9 mouse cellular contexts compared by ENCODE assay signal in genomic region chr3:33082806-33083338, GRCm38 (mm10).
DNase-seq lines count a peak whose midpoint lies in the region; ATAC-seq lines count a peak whose summit lies in the region.
"Had no signal": no experiment of that assay in that cellular context is flagged by ENCODE, and none has a peak within 500 bp of the region (broad histone marks: within the 10 kb centered on the region; RNA-seq: fewer than 3 reads in every experiment).

No protein-coding gene starts in this region.

- no peak overlapping the region for H3K9ac ChIP-seq in heart, embryonic 13.5 days
- H3K9ac ChIP-seq in lung, embryonic 16.5 days (ENCODE audit: low read length): no peak overlapping the region

- 21% methylated on average over 8 of the region's 8 CpGs for WGBS in heart, embryonic 13.5 days
- 14% methylated on average over 8 of the region's 8 CpGs for WGBS in lung, embryonic 16.5 days
- 38% methylated on average over 8 of the region's 8 CpGs for WGBS in embryonic facial prominence, embryonic 10.5 days

- no peaks in the 10 kb centered on the region for H3K36me3 ChIP-seq in heart, embryonic 13.5 days
- H3K36me3 ChIP-seq in lung, embryonic 16.5 days (ENCODE audit: control insufficient read depth, insufficient read depth, low read length): no peaks in the 10 kb centered on the region
- no peaks in the 10 kb centered on the region for H3K36me3 ChIP-seq in embryonic facial prominence, embryonic 10.5 days (replicated peaks)

- peak overlapping the region; percentile 61 for H3K4me2 ChIP-seq in heart, embryonic 13.5 days
- H3K4me2 ChIP-seq in lung, embryonic 16.5 days (ENCODE audit: low read depth, low read length): no peak overlapping the region

- peak overlapping the region; percentile 25 for H3K4me3 ChIP-seq in heart, embryonic 13.5 days
- no peak overlapping the region for H3K4me3 ChIP-seq in lung, embryonic 16.5 days (ENCODE audit: low read length)
- H3K4me3 ChIP-seq in embryonic facial prominence, embryonic 10.5 days: peak overlapping the region; percentile 21; the same call in 1 of the 2 replicates

- H3K4me1 ChIP-seq in heart, embryonic 13.5 days: peaks cover 11% of the 10 kb centered on the region
- no peaks in the 10 kb centered on the region for H3K4me1 ChIP-seq in lung, embryonic 16.5 days (replicated peaks; ENCODE audit: control insufficient read depth, insufficient read depth, low read length)
- H3K4me1 ChIP-seq in embryonic facial prominence, embryonic 10.5 days: peaks cover 12% of the 10 kb centered on the region

- no peak for ATAC-seq in heart, embryonic 13.5 days (ENCODE audit: extremely low read depth, insufficient number of reproducible peaks, low FRiP score, low TSS enrichment)
- ATAC-seq in lung, embryonic 16.5 days (ENCODE audit: low read depth): 0 out of 2 replicates have a peak, but pooled peaks have one; percentile 31

- H3K9me3 ChIP-seq in heart, embryonic 13.5 days: no peaks in the 10 kb centered on the region
- no peaks in the 10 kb centered on the region for H3K9me3 ChIP-seq in lung, embryonic 16.5 days (ENCODE audit: control insufficient read depth, low read length)
- H3K9me3 ChIP-seq in embryonic facial prominence, embryonic 10.5 days: no peaks in the 10 kb centered on the region

- H3K27ac ChIP-seq in heart, embryonic 13.5 days (replicated peaks): no peak overlapping the region
- no peak overlapping the region for H3K27ac ChIP-seq in lung, embryonic 16.5 days (ENCODE audit: low read length)
- H3K27ac ChIP-seq in embryonic facial prominence, embryonic 10.5 days (replicated peaks): no peak overlapping the region; the same call in 1 of the 2 replicates

- H3K27me3 ChIP-seq in heart, embryonic 13.5 days (replicated peaks): no peaks in the 10 kb centered on the region
- no peaks in the 10 kb centered on the region for H3K27me3 ChIP-seq in lung, embryonic 16.5 days (ENCODE audit: control insufficient read depth, insufficient read depth, low read depth, low read length)
- H3K27me3 ChIP-seq in embryonic facial prominence, embryonic 10.5 days (replicated peaks; ENCODE audit: low read depth, poor library complexity, severe bottlenecking): no peaks in the 10 kb centered on the region

- no peak for DNase-seq in heart, adult 9 months (ENCODE audit: low spot score in 2 of 2)
- DNase-seq in lung, postnatal 14 days: no peak
- DNase-seq in embryonic facial prominence, embryonic 10.5 days (ENCODE audit: low spot score): no peak
- DNase-seq in retina, adult 2 months (ENCODE audit: low read depth, low spot score): peak; percentile 36
- DNase-seq in adrenal gland, adult 18-20 months (ENCODE audit: low spot score in 2 of 2): no peak
- DNase-seq in T-cell, adult 2 months (ENCODE audit: low spot score): no peak
- DNase-seq: layer of hippocampus, postnatal 36 days had no signal
